Mouse (Mus musculus): ENCODE results near the gene Mphosph10.
A peak's percentile ranks its signal among the peaks of the same experiment; 100 is the strongest.

Gene Mphosph10

GRCm38 (mm10) chr7:64349147-64349861, 42.8 kb downstream of the Mphosph10 start:
- DNase-seq = no peak

- no peak for DNase-seq
Measured at GRCm38 (mm10) chr7:64347813-64348212, 44.3 kb downstream of the Mphosph10 start.

- DNase-seq = no peak
Measured at GRCm38 (mm10) chr7:64332686-64333085, 59.4 kb downstream of the Mphosph10 start.

- DNase-seq = no peak
Measured at GRCm38 (mm10) chr7:64331309-64331708, 60.8 kb downstream of the Mphosph10 start.

DNA sequence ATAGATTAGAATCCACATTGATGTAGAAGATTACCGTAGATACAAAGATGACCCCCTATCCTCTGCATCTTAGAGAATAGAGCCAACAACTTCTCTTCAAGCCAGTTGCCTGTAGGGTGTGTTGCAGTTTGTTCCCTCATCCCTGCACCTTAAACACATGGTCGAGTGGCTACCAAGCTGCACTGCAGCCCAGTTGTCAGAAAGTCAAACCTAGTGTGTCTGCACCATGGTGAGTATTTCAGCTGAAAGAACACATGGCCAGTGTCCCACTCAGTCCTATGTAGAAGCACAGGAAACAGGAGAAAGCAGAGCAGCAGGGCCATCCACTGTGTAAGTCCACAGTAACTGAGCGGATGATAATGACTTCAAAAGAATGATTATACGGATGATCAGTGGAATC, 64.6 kb downstream of the Mphosph10 start:
- no peak for DNase-seq

GRCm38 (mm10) chr7:64326892-64327291, 65.2 kb downstream of the Mphosph10 start:
- DNase-seq = peak; percentile 90
